Mouse (Mus musculus) adrenal gland, adult (tissue): ENCODE data around the gene 4930442H23Rik.
"Not testable (repeated sequence)": the region's sequence is repeated elsewhere in the genome, so short reads cannot be mapped to it uniquely, and the experiment has no call there.

Experiments
- DNase-seq, 2 experiments: peaks; one replicate each; pipeline ENCODE4 v3.0.0; 2022 to 2023; ENCODE audit warnings: low spot score in 1 of 2; ENCODE audit not compliant: inconsistent age in 2 of 2

The 4930442H23Rik gene

DNA sequence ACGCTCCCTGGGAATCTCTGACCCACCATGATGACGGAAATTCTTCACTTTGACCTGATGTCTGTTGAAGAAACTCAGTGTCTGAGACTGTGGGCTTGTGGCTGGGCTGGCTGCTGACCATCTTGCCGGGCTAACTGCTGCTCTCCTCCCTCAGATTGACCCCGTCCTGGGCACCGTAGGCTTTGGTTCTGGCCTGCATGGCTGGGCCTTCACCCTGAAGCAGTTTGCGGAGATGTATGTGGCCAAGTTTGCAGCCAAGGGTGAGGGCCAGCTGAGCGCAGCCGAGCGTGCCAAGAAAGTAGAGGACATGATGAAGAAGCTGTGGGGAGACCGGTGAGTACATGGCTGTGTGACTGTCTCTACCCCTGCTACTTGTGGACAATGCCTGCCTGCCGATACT lies 4.7 kb downstream of the 4930442H23Rik start:
- DNase-seq = no peak

- peak in 1 of 2 experiments; percentile 70 for DNase-seq
These were observed 5.5 kb downstream of the 4930442H23Rik start for GRCm38 (mm10) chr10:81177958-81178712.

GRCm38 (mm10) chr10:81177491-81177925 lies 6.1 kb downstream of the 4930442H23Rik start:
- peak in 1 of 2 experiments; percentile 83 for DNase-seq

DNA sequence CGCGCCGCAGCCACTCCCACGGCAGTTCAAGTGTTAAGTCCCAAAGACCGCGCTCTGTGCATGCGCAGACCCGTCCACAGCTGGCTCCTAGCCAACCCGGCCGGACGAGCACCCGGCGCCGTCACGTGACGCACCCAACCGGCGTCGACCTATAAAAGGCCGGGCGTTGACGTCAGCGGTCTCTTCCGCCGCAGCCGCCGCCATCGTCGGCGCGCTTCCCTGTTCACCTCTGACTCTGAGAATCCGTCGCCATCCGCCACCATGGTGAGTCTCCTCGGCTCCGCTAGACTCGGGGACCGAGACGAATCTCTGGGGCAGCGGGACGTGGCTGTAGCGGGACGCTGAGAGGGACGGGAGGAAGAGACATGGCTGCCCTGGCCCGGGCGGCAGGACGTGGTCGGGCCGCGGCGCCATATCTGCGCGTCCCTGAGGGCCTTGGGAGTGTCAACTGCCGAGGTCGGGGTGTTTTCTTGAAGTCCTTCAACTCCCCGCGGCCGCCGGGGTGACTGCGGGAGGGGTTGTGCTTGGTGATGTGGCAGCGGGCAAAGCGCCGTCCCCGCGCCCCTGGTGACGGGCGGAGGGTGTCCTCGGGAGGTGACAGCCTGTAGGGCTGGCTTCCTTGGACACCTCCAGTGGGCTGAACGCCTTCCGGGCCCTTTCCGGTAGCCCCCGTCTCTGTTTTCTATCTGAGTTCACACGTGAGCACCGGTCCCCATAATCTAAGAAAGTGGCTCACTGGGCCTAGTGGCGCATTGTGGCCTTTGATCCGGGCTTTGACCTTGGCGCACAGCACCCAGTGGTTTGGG lies 7.0 kb downstream of the 4930442H23Rik start, which contains the start of gene Eef2:
TSS of gene Eef2 (plus strand) at position 166 of the 806 bp plus-strand sequence.
- DNase-seq = peak; percentile 99 to 100

GRCm38 (mm10) chr10:81175936-81176465 lies 7.6 kb downstream of the 4930442H23Rik start:
- peak in 1 of 2 experiments; percentile 69 for DNase-seq

DNA sequence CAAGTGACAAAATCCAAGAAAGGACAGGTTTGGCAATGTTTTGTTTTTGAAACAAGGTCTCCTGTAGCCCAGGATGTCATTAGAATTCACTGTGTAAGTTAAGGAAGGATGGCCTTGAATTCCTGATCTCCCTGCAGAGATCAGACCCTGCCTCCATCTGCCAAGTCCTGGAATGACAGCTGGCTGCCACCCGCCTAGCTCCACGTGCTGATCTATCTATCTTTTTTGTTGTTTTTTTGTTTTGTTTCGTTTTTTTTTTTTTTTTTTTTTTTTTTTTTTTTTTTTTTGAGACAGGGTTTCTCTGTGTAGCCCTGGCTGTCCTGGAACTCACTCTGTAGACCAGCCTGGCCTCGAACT lies 8.3 kb downstream of the 4930442H23Rik start:
- not testable (repeated sequence) for DNase-seq

GRCm38 (mm10) chr10:81174617-81175344 lies 8.9 kb downstream of the 4930442H23Rik start:
- peak; percentile 89 to 96 for DNase-seq

GRCm38 (mm10) chr10:81173132-81173531 lies 10.5 kb downstream of the 4930442H23Rik start:
- peak; percentile 88 to 95 for DNase-seq

DNA sequence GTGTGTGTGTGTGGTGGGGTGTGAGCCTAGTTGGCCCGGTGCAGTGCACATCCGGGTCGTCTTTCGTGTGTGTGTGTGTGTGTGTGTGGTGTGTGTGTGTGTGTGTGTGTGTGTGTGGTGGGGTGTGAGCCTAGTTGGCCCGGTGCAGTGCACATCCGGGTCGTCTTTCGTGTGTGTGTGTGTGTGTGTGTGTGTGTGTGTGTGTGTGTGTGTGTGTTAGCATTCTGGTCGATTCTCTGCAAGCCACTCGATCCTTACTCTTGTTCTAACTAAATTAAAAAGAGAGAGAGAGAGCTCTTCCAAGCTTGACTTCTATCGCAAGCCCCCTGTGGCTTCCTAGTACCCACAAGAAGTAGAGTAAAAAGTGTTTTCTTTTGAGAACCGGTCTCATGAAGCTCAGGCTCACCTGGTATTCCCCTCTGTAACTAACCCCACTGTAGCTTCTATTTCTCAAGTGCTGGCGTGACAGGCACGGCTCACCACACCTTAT lies 14.2 kb downstream of the 4930442H23Rik start:
- DNase-seq = peak in 1 of 2 experiments; percentile 60

- DNase-seq = peak; percentile 88 to 95
These were observed 15.0 kb downstream of the 4930442H23Rik start for GRCm38 (mm10) chr10:81168521-81169244.

GRCm38 (mm10) chr10:81168087-81168431 lies 15.6 kb downstream of the 4930442H23Rik start:
- no peak for DNase-seq

GRCm38 (mm10) chr10:81167200-81168086 lies 16.2 kb downstream of the 4930442H23Rik start, which contains the start of gene Pias4:
TSS of gene Pias4 (minus strand) at chr10:81167923.
- DNase-seq = peak; percentile 100

GRCm38 (mm10) chr10:81165118-81165517 lies 18.5 kb downstream of the 4930442H23Rik start:
- DNase-seq = peak in 1 of 2 experiments; percentile 51

- no peak for DNase-seq
These were observed 21.4 kb downstream of the 4930442H23Rik start for GRCm38 (mm10) chr10:81162318-81162652.

DNA sequence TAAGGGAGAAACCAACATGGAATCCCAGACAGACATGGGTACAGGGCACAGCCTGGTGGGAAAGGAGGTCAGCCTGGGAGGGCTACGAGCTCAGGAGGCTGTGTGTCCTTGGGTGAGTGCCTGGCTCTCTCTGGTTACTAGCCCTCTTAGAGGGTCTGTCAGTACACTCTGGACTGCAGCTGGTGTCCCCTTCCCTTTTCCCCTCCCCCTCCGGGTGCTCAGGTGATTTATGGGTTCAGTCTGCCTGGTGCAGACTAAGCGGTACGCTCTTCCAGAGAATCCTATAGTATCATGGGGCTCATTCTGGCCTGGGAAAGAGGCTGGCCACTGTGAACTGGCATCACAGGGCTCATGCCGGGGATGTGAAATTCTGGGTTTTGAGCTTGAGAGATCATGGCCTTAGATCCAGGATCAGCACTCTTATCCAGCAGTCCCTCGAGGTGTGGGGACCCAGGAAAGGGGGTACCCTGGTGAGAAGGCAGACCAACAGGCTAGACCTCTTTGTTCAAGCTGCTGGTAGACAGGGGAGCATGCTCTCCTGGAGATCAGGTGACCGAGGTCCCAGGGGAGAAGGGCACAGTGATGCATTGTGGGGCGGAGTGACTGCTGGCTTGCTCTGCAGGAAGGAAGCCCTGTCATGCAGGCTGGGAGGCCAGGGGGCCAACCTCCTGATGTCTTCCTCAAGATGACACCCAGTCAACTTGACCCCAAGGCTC lies 21.9 kb downstream of the 4930442H23Rik start:
- DNase-seq = peak; percentile 65 to 76

GRCm38 (mm10) chr10:81154736-81155135 lies 28.9 kb downstream of the 4930442H23Rik start:
- DNase-seq = no peak

GRCm38 (mm10) chr10:81154313-81154712 lies 29.3 kb downstream of the 4930442H23Rik start:
- no peak for DNase-seq

DNA sequence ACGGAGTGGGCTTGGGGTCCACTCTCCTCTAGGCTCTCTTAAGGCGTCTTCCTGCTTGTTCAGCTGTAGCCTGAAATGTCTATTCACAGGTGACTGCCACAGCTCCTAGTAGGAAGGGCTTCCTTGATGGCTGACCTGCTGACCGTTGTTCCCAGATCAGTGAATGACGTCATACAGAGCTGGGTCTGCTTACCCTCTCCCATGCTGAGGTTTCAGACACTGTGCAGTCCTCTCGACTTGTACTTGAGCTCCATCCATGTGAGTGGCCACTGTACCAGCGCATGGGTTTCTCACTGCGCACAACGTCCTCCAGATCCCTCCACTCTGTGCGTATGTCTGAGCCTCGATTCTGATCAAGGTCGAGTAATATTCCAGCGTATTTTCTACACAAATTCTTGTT lies 31.0 kb downstream of the 4930442H23Rik start:
- peak in 1 of 2 experiments; percentile 57 for DNase-seq

DNA sequence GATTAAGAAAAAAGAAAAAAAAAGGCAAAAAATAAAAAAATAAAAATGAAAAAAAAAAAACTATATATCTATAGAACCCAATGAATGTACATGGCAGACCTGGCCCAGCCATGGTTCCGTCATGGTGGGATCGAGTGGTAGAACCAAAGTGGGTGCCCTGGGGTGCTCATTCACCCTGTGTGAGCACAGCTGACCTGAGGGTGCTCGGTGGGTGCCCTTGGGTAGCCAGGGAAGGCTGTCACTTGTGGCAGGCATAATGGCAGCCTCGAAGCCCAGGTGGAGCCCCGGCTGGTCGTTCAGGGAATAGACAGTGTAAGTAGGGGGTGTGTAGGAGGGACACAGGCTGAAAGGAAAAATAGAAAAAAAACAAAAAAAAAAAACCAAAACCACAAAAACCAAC lies 32.4 kb downstream of the 4930442H23Rik start:
- DNase-seq = no peak
